Mouse (Mus musculus) kidney, postnatal 0 days (tissue): ENCODE data around the gene Pex11b. TPM values are rescaled to one million over a fixed set of nuclear protein-coding genes. Genes with fewer than 3 reads are reported as not detected.

Source experiments
- ATAC-seq: fragments of 200-750 bp; cut with Nextera tagmentation; replicated peaks from 2 replicates; pipeline ENCODE4 v1.8.0; 2017; ENCODE audit warnings: low read depth, moderate number of reproducible peaks, moderate TSS enrichment, moderate library complexity; ENCODE audit not compliant: low FRiP score
- DNase-seq: peaks from one replicate; pipeline ENCODE4 v3.0.0-alpha.2; 2016; ENCODE audit warnings: low spot score
- H3K27ac ChIP-seq: fragments of 300-500 bp; sonication (generic); 2 replicates; pipeline ENCODE4 v1.5.1; 2014; ENCODE audit warnings: mild to moderate bottlenecking
- H3K27me3 ChIP-seq: fragments of 300-500 bp; sonication (generic); 2 replicates; pipeline ENCODE4 v1.6.1; 2014; ENCODE audit warnings: low read length, mixed read lengths; ENCODE audit not compliant: insufficient read depth
- H3K36me3 ChIP-seq: fragments of 300-500 bp; sonication (generic); 2 replicates; pipeline ENCODE4 v1.6.1; 2014; ENCODE audit warnings: low read length, mixed read lengths; ENCODE audit not compliant: insufficient read depth
- H3K4me1 ChIP-seq: fragments of 300-500 bp; sonication (generic); replicated peaks from 2 replicates; pipeline ENCODE4 v1.6.1; 2014; ENCODE audit warnings: antibody characterized with exemption, low read length, mixed read lengths; ENCODE audit not compliant: insufficient read depth
- H3K4me2 ChIP-seq: fragments of 300-500 bp; sonication (generic); 2 replicates; pipeline ENCODE4 v1.6.1; 2014; ENCODE audit warnings: mild to moderate bottlenecking, low read length, moderate library complexity, mixed read lengths
- H3K4me3 ChIP-seq: fragments of 300-500 bp; sonication (generic); replicated peaks from 2 replicates; pipeline ENCODE4 v1.5.1; 2014; ENCODE audit warnings: low read depth, low read length
- H3K9ac ChIP-seq: fragments of 300-500 bp; sonication (generic); 2 replicates; pipeline ENCODE4 v1.6.1; 2014; ENCODE audit warnings: low read depth, low read length
- H3K9me3 ChIP-seq: fragments of 300-500 bp; sonication (generic); replicated peaks from 2 replicates; pipeline ENCODE4 v1.6.1; 2016; ENCODE audit warnings: low read length, inconsistent platforms, mixed read lengths
- CTCF ChIP-seq: IDR thresholded peaks from 2 replicates; pipeline ENCODE4 v1.5.1; 2016; ENCODE audit warnings: antibody characterized with exemption, low read depth, mild to moderate bottlenecking, moderate library complexity
- WGBS: fragments of 180-500 bp; shearing (Covaris S2); extraction: QIAGEN DNeasy Blood & Tissue Kit; methylation state at CpG from one replicate; pipeline ENCODE4 v1.1.7; 2014; 5-methylcytosine and 5-hydroxymethylcytosine counted together
- polyA plus RNA-seq: library from polyadenylated mRNA; unstranded; fragments of >200 nt; fragmentation: Nextera tagmentation; extraction: Ambion mirVana; gene quantifications from 2 replicates; pipeline ENCODE4 v1.2.1, GENCODE M21; 2015

Gene Pex11b
- polyA plus RNA-seq, 1 experiment from 2014 or later: 70.1 TPM

DNA sequence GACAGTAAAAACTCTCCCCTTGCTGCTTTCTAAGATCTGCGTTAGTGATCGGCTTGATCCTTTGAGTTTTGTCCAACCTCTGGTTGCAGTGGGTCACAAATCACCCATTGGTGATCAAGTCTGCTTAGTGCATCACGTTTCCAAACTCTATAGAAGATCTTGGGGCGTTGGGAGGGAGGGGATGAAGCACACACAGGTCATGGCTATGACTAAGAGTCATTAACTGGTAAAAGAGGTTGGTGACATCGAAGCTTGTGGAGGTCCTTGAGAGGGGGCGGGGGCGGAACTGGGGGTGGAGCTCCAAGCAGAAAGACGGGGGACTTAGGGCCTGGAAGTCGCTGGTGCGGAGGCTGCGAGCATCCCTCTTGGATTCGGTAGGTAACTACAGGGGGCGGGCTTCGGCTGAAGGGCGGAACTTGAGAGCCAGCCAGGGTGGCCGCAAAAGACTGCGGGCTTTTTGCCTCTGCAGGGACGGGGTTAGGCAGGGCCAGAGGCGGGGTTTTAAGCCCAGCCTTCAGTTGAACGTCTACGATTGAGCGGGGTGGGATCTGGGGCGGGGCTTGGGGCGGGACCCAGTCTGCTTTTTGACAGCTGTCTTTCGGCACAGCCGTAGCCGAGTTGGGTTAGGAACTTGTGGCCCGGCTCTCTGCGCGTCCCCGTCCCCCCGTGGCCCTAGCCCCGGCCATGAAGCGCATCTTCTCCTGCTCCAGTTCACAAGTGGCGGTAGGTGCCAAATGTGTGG, 34.7 kb downstream of the Pex11b start, which contains the start of gene Ankrd35:
Ankrd35 (plus strand) TSS at position 405 of the 742 bp plus-strand sequence.
- peak within 1 kb of the TSS; percentile 80 for H3K4me2 ChIP-seq
- H3K9ac ChIP-seq: no peak within 1 kb of the TSS
- no peak within 1 kb of the TSS for H3K27ac ChIP-seq
- no peaks in the 10 kb centered on the region for H3K9me3 ChIP-seq
- H3K27me3 ChIP-seq: no peaks in the 10 kb centered on the region
- H3K4me1 ChIP-seq: no peaks in the 10 kb centered on the region
- peak; percentile 52 for TF ChIP-seq CTCF
- 5% methylated on average over 35 of the region's 35 CpGs for WGBS
- peak within 1 kb of the TSS; percentile 36 for H3K4me3 ChIP-seq
- ATAC-seq: peak; percentile 93
- DNase-seq: peak; percentile 96
- no peaks in the 10 kb centered on the region for H3K36me3 ChIP-seq

DNA sequence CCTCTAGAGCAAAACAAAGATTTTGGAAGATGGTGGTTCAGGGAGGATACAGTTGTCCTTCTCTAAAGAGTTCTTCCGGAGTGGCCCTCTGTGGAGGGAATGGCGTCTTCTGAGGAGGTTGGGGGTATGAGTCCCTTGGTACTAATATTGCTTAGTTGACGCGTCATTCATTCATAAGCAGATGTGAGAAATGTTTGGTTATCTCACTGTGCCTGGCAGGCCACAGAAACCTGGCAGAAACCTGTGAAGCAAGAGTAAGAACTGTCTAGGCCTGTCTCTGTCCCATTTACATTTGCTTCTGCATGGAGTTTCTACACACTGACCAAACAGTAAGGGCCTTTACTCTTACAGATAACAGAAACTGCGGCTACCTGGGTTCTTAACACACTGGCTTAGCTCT, 36.3 kb downstream of the Pex11b start:
- Histone ChIP-seq H3K4me2 (no peak overlapping the region), H3K9me3 (no peaks in the 10 kb centered on the region), H3K27ac (no peak overlapping the region), H3K4me1 (no peaks in the 10 kb centered on the region), H3K9ac (no peak overlapping the region), H3K36me3 (no peaks in the 10 kb centered on the region), H3K4me3 (no peak overlapping the region), H3K27me3 (no peaks in the 10 kb centered on the region)
- no peak for TF ChIP-seq CTCF
- ATAC-seq (no peak), DNase-seq (no peak)
- WGBS: 92% methylated on average over 5 of the region's 5 CpGs

DNA sequence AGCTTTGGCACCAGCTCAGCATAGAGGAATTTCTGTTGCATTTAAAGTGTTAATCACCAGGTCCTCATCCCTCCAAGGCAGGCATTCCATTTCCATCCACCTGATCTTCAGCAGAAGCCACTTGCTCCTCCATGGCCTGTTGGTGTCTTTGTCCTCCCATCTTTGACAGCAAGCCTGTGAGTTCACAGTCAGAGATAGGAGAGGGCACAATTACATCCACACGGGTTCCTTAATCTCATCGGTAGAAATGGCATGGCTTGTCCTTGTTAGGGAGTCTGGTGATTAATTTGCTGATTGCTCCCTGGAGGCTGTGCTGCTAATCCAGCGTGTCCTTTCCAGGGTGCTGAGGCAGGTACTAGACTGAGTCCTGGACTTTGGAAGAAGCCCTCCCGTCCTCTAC, 38.3 kb downstream of the Pex11b start:
- Histone ChIP-seq H3K4me3 (no peak overlapping the region), H3K27ac (no peak overlapping the region), H3K27me3 (no peaks in the 10 kb centered on the region), H3K9me3 (no peaks in the 10 kb centered on the region), H3K36me3 (no peaks in the 10 kb centered on the region), H3K4me1 (no peaks in the 10 kb centered on the region), H3K9ac (no peak overlapping the region), H3K4me2 (no peak overlapping the region)
- 62% methylated on average over 4 of the region's 4 CpGs for WGBS
- no peak for TF ChIP-seq CTCF
- ATAC-seq (no peak), DNase-seq (no peak)

DNA sequence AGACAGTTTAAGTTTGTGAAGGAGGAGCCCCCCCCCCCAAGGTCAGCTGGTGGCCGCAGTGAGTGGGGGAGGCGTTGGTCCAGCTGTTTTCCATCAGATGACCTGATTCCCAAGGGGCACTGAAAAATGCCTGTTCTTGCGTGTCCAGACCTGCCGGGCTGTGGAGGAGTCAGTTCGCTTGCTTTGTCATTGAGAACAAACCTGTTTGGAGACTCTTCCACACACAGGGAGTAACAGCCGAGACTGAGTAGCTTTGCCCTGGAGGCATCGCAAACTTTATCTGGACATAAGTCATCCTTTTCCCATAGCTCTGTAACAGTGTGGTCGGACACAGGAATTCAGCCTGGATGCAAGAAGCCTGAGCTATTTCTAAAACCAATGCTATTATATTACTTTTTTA, 39.3 kb downstream of the Pex11b start:
- H3K9me3 ChIP-seq: no peaks in the 10 kb centered on the region
- no peaks in the 10 kb centered on the region for H3K36me3 ChIP-seq
- H3K4me3 ChIP-seq: no peak overlapping the region
- no peak for TF ChIP-seq CTCF
- peak; percentile 37 for ATAC-seq
- 17% methylated on average over 8 of the region's 8 CpGs for WGBS
- peak; percentile 90 for DNase-seq
- no peak overlapping the region for H3K9ac ChIP-seq
- no peaks in the 10 kb centered on the region for H3K4me1 ChIP-seq
- 0 out of 2 replicates have a peak overlapping the region, but pooled peaks have one; percentile 18 for H3K4me2 ChIP-seq
- H3K27me3 ChIP-seq: no peaks in the 10 kb centered on the region
- peak overlapping the region; percentile 25; the same call in 1 of the 2 replicates for H3K27ac ChIP-seq

- DNase-seq (peak; percentile 52), ATAC-seq (no peak)
- no peak overlapping the region for H3K4me3 ChIP-seq
- no peaks in the 10 kb centered on the region for H3K27me3 ChIP-seq
- H3K27ac ChIP-seq: no peak overlapping the region
- WGBS: 59% methylated on average over 3 of the region's 3 CpGs
- TF ChIP-seq CTCF: no peak
- no peaks in the 10 kb centered on the region for H3K36me3 ChIP-seq
- H3K4me1 ChIP-seq: no peaks in the 10 kb centered on the region
- no peak overlapping the region for H3K4me2 ChIP-seq
- H3K9ac ChIP-seq: no peak overlapping the region
- no peaks in the 10 kb centered on the region for H3K9me3 ChIP-seq
These were observed 40.0 kb downstream of the Pex11b start for GRCm38 (mm10) chr3:96675171-96675570.

DNA sequence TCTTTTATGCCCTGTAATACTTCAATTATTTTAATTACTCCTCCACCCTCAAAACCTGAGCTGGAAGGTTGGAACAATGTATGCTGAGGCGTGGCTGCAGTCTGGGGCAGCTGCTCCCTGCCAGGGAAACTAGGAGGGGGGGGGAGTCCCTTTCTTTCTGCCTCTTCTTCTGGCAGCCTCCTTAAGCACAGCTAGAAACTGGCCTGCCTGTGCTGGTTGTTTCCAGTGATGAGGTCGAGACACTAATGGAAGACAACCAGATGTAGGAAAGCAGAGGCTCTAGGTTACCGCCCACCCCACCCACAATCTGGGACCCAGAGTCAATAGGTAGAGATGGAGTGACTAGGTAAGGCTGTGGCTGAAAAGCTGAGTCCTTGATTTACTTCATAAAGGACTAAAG, 40.5 kb downstream of the Pex11b start:
- no peak overlapping the region for H3K9ac ChIP-seq
- no peak overlapping the region for H3K4me3 ChIP-seq
- no peaks in the 10 kb centered on the region for H3K4me1 ChIP-seq
- no peaks in the 10 kb centered on the region for H3K9me3 ChIP-seq
- 37% methylated on average over 3 of the region's 3 CpGs for WGBS
- DNase-seq: no peak
- H3K27ac ChIP-seq: 0 out of 2 replicates have a peak overlapping the region, but pooled peaks have one; percentile 22
- ATAC-seq: no peak
- H3K4me2 ChIP-seq: no peak overlapping the region
- TF ChIP-seq CTCF: no peak
- H3K27me3 ChIP-seq: no peaks in the 10 kb centered on the region
- no peaks in the 10 kb centered on the region for H3K36me3 ChIP-seq
